ENCODE assay signal across 18 mouse cellular contexts in genomic region chr5:31918566-31918965, GRCm38 (mm10).
DNase-seq lines count a peak whose midpoint lies in the region; ATAC-seq and TF ChIP-seq lines count a peak whose summit lies in the region.
"Had no signal": no experiment of that assay in that cellular context is flagged by ENCODE, and none has a peak within 500 bp of the region (broad histone marks: within the 10 kb centered on the region; RNA-seq: fewer than 3 reads in every experiment).

No protein-coding gene starts in this region.

- no peak for TF ChIP-seq CTCF in stomach, postnatal 0 days (IDR thresholded peaks at IDR 0.05; ENCODE audit: low read depth)

- WGBS in stomach, postnatal 0 days = 92% methylated on average over 4 of the region's 4 CpGs

- no peaks in the 10 kb centered on the region for H3K4me1 ChIP-seq in stomach, postnatal 0 days (replicated peaks; ENCODE audit: control insufficient read depth, insufficient read depth)
- H3K4me1 ChIP-seq: hindbrain, embryonic 13.5 days had no signal

- DNase-seq in 416B (ENCODE audit: low read depth) = peak; percentile 46
- peak; percentile 76 for DNase-seq in CD4-positive, CD25-positive, alpha-beta regulatory T cell, adult 2 months (ENCODE audit: low read depth, low spot score)
- peak; percentile 43 to 59 for DNase-seq in thymus, adult 18-20 months
- no peak for DNase-seq in stomach, postnatal 0 days (ENCODE audit: low spot score)
- DNase-seq in kidney, postnatal 25 days = no peak
- DNase-seq in heart, postnatal 25 days (ENCODE audit: low spot score) = no peak
- DNase-seq: adrenal gland, adult 8-10 months; cerebellum, adult 2 months; forebrain, postnatal 0 days; gastrocnemius, postnatal 14 days; kidney, adult 18-20 months; layer of hippocampus, adult 9-11 months had no signal

- H3K27ac ChIP-seq in stomach, postnatal 0 days (replicated peaks) = no peak overlapping the region
- H3K27ac ChIP-seq: heart, embryonic 13.5 days; hindbrain, embryonic 13.5 days; liver, embryonic 14.5 days; macrophage had no signal

- no peak overlapping the region for H3K9ac ChIP-seq in stomach, postnatal 0 days (ENCODE audit: low read length)
- H3K9ac ChIP-seq: forebrain, postnatal 0 days; heart, embryonic 13.5 days; hindbrain, embryonic 13.5 days; liver, embryonic 14.5 days had no signal

- no peak overlapping the region for H3K4me2 ChIP-seq in stomach, postnatal 0 days (replicated peaks; ENCODE audit: low read depth)
- H3K4me2 ChIP-seq: heart, embryonic 13.5 days; hindbrain, embryonic 13.5 days had no signal

- peak; percentile 77 for ATAC-seq in megakaryocyte, adult 5-6 weeks (ENCODE audit: poor library complexity, severe bottlenecking)
- no peak for ATAC-seq in stomach, postnatal 0 days (ENCODE audit: low FRiP score, low TSS enrichment)
- ATAC-seq: forebrain, postnatal 0 days; midbrain, embryonic 16.5 days had no signal

- TF ChIP-seq EP300 in stomach, postnatal 0 days (optimal IDR thresholded peaks at IDR 0.05) = no peak

- no peak overlapping the region for H3K4me3 ChIP-seq in stomach, postnatal 0 days (ENCODE audit: low read depth, low read length)
- H3K4me3 ChIP-seq: heart, embryonic 13.5 days; hindbrain, embryonic 13.5 days had no signal

- H3K27me3 ChIP-seq in stomach, postnatal 0 days (ENCODE audit: control insufficient read depth, insufficient read depth, low read length) = no peaks in the 10 kb centered on the region
- H3K27me3 ChIP-seq: heart, embryonic 13.5 days; hindbrain, embryonic 13.5 days had no signal

- no peaks in the 10 kb centered on the region for H3K9me3 ChIP-seq in stomach, postnatal 0 days (ENCODE audit: control insufficient read depth, low read length)
- H3K9me3 ChIP-seq: heart, embryonic 13.5 days; hindbrain, embryonic 13.5 days had no signal

- no peaks in the 10 kb centered on the region for H3K36me3 ChIP-seq in stomach, postnatal 0 days (ENCODE audit: control insufficient read depth, insufficient read depth, low read length)
- H3K36me3 ChIP-seq: heart, embryonic 13.5 days; hindbrain, embryonic 13.5 days had no signal

- intact Hi-C loops in heart, postnatal 25 days (cut with DNase I) = no loop called here

Comparison
In these comparisons a context has a peak if more than half of its experiments do, and no peak if none do; other contexts are left out.
1. DNase-seq: peak in 416B (single experiment), CD4-positive, CD25-positive, alpha-beta regulatory T cell, adult 2 months (single experiment) and thymus, adult 18-20 months (2 of 2); none in stomach, postnatal 0 days (single experiment), kidney, postnatal 25 days (0 of 2) and heart, postnatal 25 days (single experiment).